ENCODE assay signal across 14 mouse cellular contexts in genomic region chr4:151194030-151194714, GRCm38 (mm10).
A peak's percentile ranks its signal among the peaks of the same experiment; 100 is the strongest.
DNase-seq lines count a peak whose midpoint lies in the region; ATAC-seq and TF ChIP-seq lines count a peak whose summit lies in the region.
"Had no signal": no experiment of that assay in that cellular context is flagged by ENCODE, and none has a peak within 500 bp of the region (broad histone marks: within the 10 kb centered on the region; RNA-seq: fewer than 3 reads in every experiment).

No protein-coding gene starts in this region.

- 36% methylated on average over 11 of the region's 11 CpGs for WGBS in embryonic facial prominence, embryonic 11.5 days
- WGBS in embryonic facial prominence, embryonic 10.5 days = 40% methylated on average over 11 of the region's 11 CpGs
- 18% methylated on average over 11 of the region's 11 CpGs for WGBS in hindbrain, embryonic 11.5 days
- 6% methylated on average over 11 of the region's 11 CpGs for WGBS in midbrain, embryonic 14.5 days

- H3K27me3 ChIP-seq in embryonic facial prominence, embryonic 11.5 days (ENCODE audit: control insufficient read depth, insufficient read depth, low read length) = no peaks in the 10 kb centered on the region
- H3K27me3 ChIP-seq in embryonic facial prominence, embryonic 10.5 days (replicated peaks; ENCODE audit: low read depth, poor library complexity, severe bottlenecking) = no peaks in the 10 kb centered on the region
- H3K27me3 ChIP-seq in hindbrain, embryonic 11.5 days (ENCODE audit: control insufficient read depth, insufficient read depth, low read length) = no peaks in the 10 kb centered on the region
- H3K27me3 ChIP-seq in midbrain, embryonic 14.5 days (ENCODE audit: control insufficient read depth, insufficient read depth, low read length) = peaks cover 4% of the 10 kb centered on the region; the same call in 1 of the 2 replicates
- H3K27me3 ChIP-seq: megakaryocyte, embryonic 14.5 days had no signal

- no peaks in the 10 kb centered on the region for H3K9me3 ChIP-seq in embryonic facial prominence, embryonic 11.5 days (replicated peaks; ENCODE audit: control insufficient read depth, low read length)
- H3K9me3 ChIP-seq in embryonic facial prominence, embryonic 10.5 days = no peaks in the 10 kb centered on the region
- H3K9me3 ChIP-seq in hindbrain, embryonic 11.5 days (ENCODE audit: control insufficient read depth, low read length) = no peaks in the 10 kb centered on the region
- no peaks in the 10 kb centered on the region for H3K9me3 ChIP-seq in midbrain, embryonic 14.5 days (ENCODE audit: control insufficient read depth, low read length)
- H3K9me3 ChIP-seq: kidney, embryonic 15.5 days had no signal

- H3K27ac ChIP-seq in embryonic facial prominence, embryonic 11.5 days (replicated peaks; ENCODE audit: low read depth, low read length) = no peak overlapping the region
- H3K27ac ChIP-seq in embryonic facial prominence, embryonic 10.5 days (replicated peaks) = no peak overlapping the region
- H3K27ac ChIP-seq in hindbrain, embryonic 11.5 days (ENCODE audit: low read depth, low read length) = 0 out of 2 replicates have a peak overlapping the region, but pooled peaks have one; percentile 25
- peak overlapping the region; percentile 73 for H3K27ac ChIP-seq in midbrain, embryonic 14.5 days (replicated peaks; ENCODE audit: low read depth, low read length)
- H3K27ac ChIP-seq: kidney, embryonic 15.5 days; limb, embryonic 13.5 days had no signal

- H3K4me2 ChIP-seq in embryonic facial prominence, embryonic 11.5 days (ENCODE audit: low read depth, low read length) = no peak overlapping the region
- 0 out of 2 replicates have a peak overlapping the region, but pooled peaks have one; percentile 6 for H3K4me2 ChIP-seq in hindbrain, embryonic 11.5 days (replicated peaks; ENCODE audit: low read depth, low read length)
- peak overlapping the region; percentile 29; the same call in 1 of the 2 replicates for H3K4me2 ChIP-seq in midbrain, embryonic 14.5 days (ENCODE audit: low read length)
- H3K4me2 ChIP-seq: kidney, embryonic 15.5 days; limb, embryonic 13.5 days had no signal

- H3K9ac ChIP-seq in embryonic facial prominence, embryonic 11.5 days (replicated peaks; ENCODE audit: low read length) = no peak overlapping the region
- H3K9ac ChIP-seq in hindbrain, embryonic 11.5 days (ENCODE audit: low read depth, low read length) = no peak overlapping the region
- no peak overlapping the region for H3K9ac ChIP-seq in midbrain, embryonic 14.5 days (replicated peaks; ENCODE audit: low read length)
- H3K9ac ChIP-seq: kidney, embryonic 15.5 days; limb, embryonic 13.5 days had no signal

- no peak for TF ChIP-seq POLR2A in brain, embryonic 14.5 days (IDR thresholded peaks at IDR 0.05; ENCODE audit: borderline replicate concordance, extremely low read depth, insufficient read depth, insufficient read length, poor library complexity, severe bottlenecking)

- no peaks in the 10 kb centered on the region for H3K4me1 ChIP-seq in embryonic facial prominence, embryonic 11.5 days (ENCODE audit: control insufficient read depth, insufficient read depth, low read length)
- peaks cover 15% of the 10 kb centered on the region for H3K4me1 ChIP-seq in embryonic facial prominence, embryonic 10.5 days
- peaks cover 2% of the 10 kb centered on the region; the same call in 1 of the 2 replicates for H3K4me1 ChIP-seq in hindbrain, embryonic 11.5 days (replicated peaks; ENCODE audit: control insufficient read depth, insufficient read depth, low read length)
- peaks cover 24% of the 10 kb centered on the region for H3K4me1 ChIP-seq in midbrain, embryonic 14.5 days (ENCODE audit: control insufficient read depth, insufficient read depth, low read length)
- H3K4me1 ChIP-seq: limb, embryonic 13.5 days; megakaryocyte, embryonic 14.5 days had no signal

- ATAC-seq in embryonic facial prominence, embryonic 11.5 days (replicated peaks; ENCODE audit: insufficient number of reproducible peaks, low FRiP score, low TSS enrichment, low read depth) = no peak
- peak; percentile 66; the same call in 1 of the 2 replicates for ATAC-seq in hindbrain, embryonic 11.5 days (ENCODE audit: low FRiP score)
- peak; percentile 63; the same call in 1 of the 2 replicates for ATAC-seq in midbrain, embryonic 14.5 days (ENCODE audit: low FRiP score, low TSS enrichment)

- no peaks in the 10 kb centered on the region for H3K36me3 ChIP-seq in embryonic facial prominence, embryonic 11.5 days (replicated peaks; ENCODE audit: control insufficient read depth, insufficient read depth, low read depth, low read length)
- H3K36me3 ChIP-seq in embryonic facial prominence, embryonic 10.5 days (replicated peaks) = no peaks in the 10 kb centered on the region
- no peaks in the 10 kb centered on the region for H3K36me3 ChIP-seq in hindbrain, embryonic 11.5 days (ENCODE audit: control insufficient read depth, insufficient read depth, low read length)
- H3K36me3 ChIP-seq in midbrain, embryonic 14.5 days (ENCODE audit: control insufficient read depth, insufficient read depth, low read length) = no peaks in the 10 kb centered on the region
- H3K36me3 ChIP-seq: kidney, embryonic 15.5 days; limb, embryonic 13.5 days had no signal

- TF ChIP-seq CTCF in brain, embryonic 14.5 days (IDR thresholded peaks at IDR 0.05; ENCODE audit: borderline replicate concordance, extremely low read depth, insufficient read depth, insufficient read length) = no peak

- no peak overlapping the region for H3K4me3 ChIP-seq in embryonic facial prominence, embryonic 11.5 days (ENCODE audit: low read depth, low read length)
- no peak overlapping the region for H3K4me3 ChIP-seq in embryonic facial prominence, embryonic 10.5 days
- H3K4me3 ChIP-seq in hindbrain, embryonic 11.5 days (ENCODE audit: low read depth, low read length) = no peak overlapping the region
- no peak overlapping the region for H3K4me3 ChIP-seq in midbrain, embryonic 14.5 days (replicated peaks; ENCODE audit: low read depth, low read length)
- H3K4me3 ChIP-seq: kidney, embryonic 15.5 days; limb, embryonic 13.5 days; megakaryocyte, embryonic 14.5 days had no signal

- peak; percentile 2 for DNase-seq in embryonic facial prominence, embryonic 11.5 days (ENCODE audit: low spot score)
- no peak for DNase-seq in embryonic facial prominence, embryonic 10.5 days (ENCODE audit: low spot score)
- DNase-seq in brain, embryonic 14.5 days (ENCODE audit: low read depth) = peak; percentile 81
- DNase-seq in hindbrain, embryonic 11.5 days (ENCODE audit: low spot score) = peak; percentile 42
- DNase-seq in midbrain, embryonic 14.5 days = peak; percentile 86
- DNase-seq in frontal cortex, postnatal 10 days (ENCODE audit: low spot score in 2 of 2) = no peak
- DNase-seq in thymus, adult 18-20 months = no peak
- DNase-seq in gastrocnemius, postnatal 10 days = no peak
- DNase-seq: cerebellum, adult 8-10 months; layer of hippocampus, adult 9-11 months; lung, adult 2 months had no signal

Comparison
In these comparisons a context has a peak if more than half of its experiments do, and no peak if none do; other contexts are left out.
1. DNase-seq: peak in embryonic facial prominence, embryonic 11.5 days (single experiment), brain, embryonic 14.5 days (single experiment), hindbrain, embryonic 11.5 days (single experiment) and midbrain, embryonic 14.5 days (single experiment); none in embryonic facial prominence, embryonic 10.5 days (single experiment), frontal cortex, postnatal 10 days (0 of 2), thymus, adult 18-20 months (0 of 2) and gastrocnemius, postnatal 10 days (single experiment).
2. H3K27ac ChIP-seq: peak in hindbrain, embryonic 11.5 days (single experiment) and midbrain, embryonic 14.5 days (single experiment); none in embryonic facial prominence, embryonic 11.5 days (single experiment) and embryonic facial prominence, embryonic 10.5 days (single experiment).